Mouse (Mus musculus): ENCODE measurements around the gene Aldoart1. TPM values are rescaled to one million over a fixed set of nuclear protein-coding genes. Genes with fewer than 3 reads are reported as not detected.

Aldoart1 gene
- 0.14 TPM in 1 of 2 replicates, not detected in the other for polyA plus RNA-seq (2015; fragmentation: Nextera tagmentation; extraction: Ambion mirVana)

GRCm38 (mm10) chr4:72852534-72852933, at the start of gene Aldoart1:
Gene Aldoart1, minus strand, starts transcription at chr4:72852634.

Data from urinary bladder, postnatal 0 days (tissue).